Mouse (Mus musculus) midbrain, embryonic 13.5 days (tissue): ENCODE results near the gene Ptgis. TPM values are rescaled to one million over a fixed set of nuclear protein-coding genes. Genes with fewer than 3 reads are reported as not detected.

Experiments used
- ATAC-seq: fragments of 200-750 bp; cut with Nextera tagmentation; 2 replicates; pipeline ENCODE4 v1.8.0; 2017; ENCODE audit warnings: mild to moderate bottlenecking, moderate TSS enrichment, moderate library complexity
- H3K27ac ChIP-seq: fragments of 300-500 bp; sonication (generic); 2 replicates; pipeline ENCODE4 v1.5.1; 2015; ENCODE audit warnings: inconsistent platforms, mild to moderate bottlenecking, moderate library complexity
- H3K27me3 ChIP-seq: fragments of 300-500 bp; sonication (generic); 2 replicates; pipeline ENCODE4 v1.6.1; 2015; ENCODE audit warnings: mild to moderate bottlenecking, inconsistent platforms
- H3K36me3 ChIP-seq: fragments of 300-500 bp; sonication (generic); 2 replicates; pipeline ENCODE4 v1.6.1; 2015; ENCODE audit warnings: mild to moderate bottlenecking, inconsistent platforms
- H3K4me1 ChIP-seq: fragments of 300-500 bp; sonication (generic); replicated peaks from 2 replicates; pipeline ENCODE4 v1.6.1; 2015; ENCODE audit warnings: inconsistent platforms
- H3K4me2 ChIP-seq: fragments of 300-500 bp; sonication (generic); replicated peaks from 2 replicates; pipeline ENCODE4 v1.6.1; 2015; ENCODE audit warnings: moderate library complexity, mild to moderate bottlenecking, inconsistent platforms
- H3K4me3 ChIP-seq: fragments of 300-500 bp; sonication (generic); replicated peaks from 2 replicates; pipeline ENCODE4 v1.5.1; 2015; ENCODE audit warnings: mild to moderate bottlenecking, inconsistent platforms
- H3K9ac ChIP-seq: fragments of 300-500 bp; sonication (generic); replicated peaks from 2 replicates; pipeline ENCODE4 v1.6.1; 2015; ENCODE audit warnings: mild to moderate bottlenecking, inconsistent platforms
- H3K9me3 ChIP-seq: fragments of 300-500 bp; sonication (generic); 2 replicates; pipeline ENCODE4 v1.6.1; 2016; ENCODE audit warnings: mild to moderate bottlenecking, inconsistent platforms
- WGBS: fragments of 180-500 bp; shearing (Covaris S2); methylation state at CpG from one replicate; pipeline ENCODE4 v1.1.7; 2015; 5-methylcytosine and 5-hydroxymethylcytosine counted together
- polyA plus RNA-seq: library from polyadenylated mRNA; unstranded; fragments of >200 nt; fragmentation: Nextera tagmentation; extraction: Ambion mirVana; gene quantifications from 2 replicates; pipeline ENCODE4 v1.2.1, GENCODE M21; 2015

Ptgis gene
- polyA plus RNA-seq, 1 experiment from 2014 or later, result 4.5 TPM

- no peak for ATAC-seq
- no peaks in the 10 kb centered on the region for H3K9me3 ChIP-seq
- no peak overlapping the region for H3K4me2 ChIP-seq
- H3K9ac ChIP-seq, result no peak overlapping the region
- no peak overlapping the region for H3K4me3 ChIP-seq
- WGBS, result 86% methylated on average over 3 of the region's 3 CpGs
- no peaks in the 10 kb centered on the region for H3K27me3 ChIP-seq
- H3K36me3 ChIP-seq, result no peaks in the 10 kb centered on the region
- H3K4me1 ChIP-seq, result no peaks in the 10 kb centered on the region
- no peak overlapping the region for H3K27ac ChIP-seq
Observed at GRCm38 (mm10) chr2:167272706-167273105, 32.3 kb upstream of the Ptgis start.

- no peaks in the 10 kb centered on the region for H3K4me1 ChIP-seq
- H3K36me3 ChIP-seq, result no peaks in the 10 kb centered on the region
- H3K27me3 ChIP-seq, result no peaks in the 10 kb centered on the region
- no peak overlapping the region for H3K9ac ChIP-seq
- H3K4me2 ChIP-seq, result no peak overlapping the region
- 86% methylated on average over 9 of the region's 9 CpGs for WGBS
- H3K4me3 ChIP-seq, result no peak overlapping the region
- no peak for ATAC-seq
- no peak overlapping the region for H3K27ac ChIP-seq
- H3K9me3 ChIP-seq, result no peaks in the 10 kb centered on the region
Observed at GRCm38 (mm10) chr2:167271121-167271521, 30.7 kb upstream of the Ptgis start.

- no peaks in the 10 kb centered on the region for H3K27me3 ChIP-seq
- no peaks in the 10 kb centered on the region for H3K4me1 ChIP-seq
- H3K36me3 ChIP-seq, result no peaks in the 10 kb centered on the region
- no peak overlapping the region for H3K27ac ChIP-seq
- no peak overlapping the region for H3K4me3 ChIP-seq
- ATAC-seq, result no peak
- WGBS, result 82% methylated on average over 3 of the region's 3 CpGs
- H3K9ac ChIP-seq, result no peak overlapping the region
- no peaks in the 10 kb centered on the region for H3K9me3 ChIP-seq
- no peak overlapping the region for H3K4me2 ChIP-seq
Observed at GRCm38 (mm10) chr2:167270496-167270895, 30.1 kb upstream of the Ptgis start.

- no peaks in the 10 kb centered on the region for H3K4me1 ChIP-seq
- H3K4me2 ChIP-seq, result no peak overlapping the region
- H3K36me3 ChIP-seq, result no peaks in the 10 kb centered on the region
- H3K27me3 ChIP-seq, result no peaks in the 10 kb centered on the region
- no peak overlapping the region for H3K27ac ChIP-seq
- no peak overlapping the region for H3K9ac ChIP-seq
- WGBS, result 94% methylated on average over 1 of the region's 1 CpGs
- no peak overlapping the region for H3K4me3 ChIP-seq
- ATAC-seq, result no peak
- H3K9me3 ChIP-seq, result no peaks in the 10 kb centered on the region
Observed at GRCm38 (mm10) chr2:167268721-167269120, 28.3 kb upstream of the Ptgis start.

- H3K27ac ChIP-seq, result no peak overlapping the region
Observed at GRCm38 (mm10) chr2:167268411-167268690, 27.9 kb upstream of the Ptgis start.

GRCm38 (mm10) chr2:167267531-167268410 lies 27.4 kb upstream of the Ptgis start:
- no peak for ATAC-seq
- Histone ChIP-seq H3K4me1 (no peaks in the 10 kb centered on the region), H3K4me2 (no peak overlapping the region), H3K4me3 (no peak overlapping the region), H3K27me3 (no peaks in the 10 kb centered on the region), H3K9me3 (no peaks in the 10 kb centered on the region), H3K36me3 (no peaks in the 10 kb centered on the region), H3K27ac (no peak overlapping the region), H3K9ac (no peak overlapping the region)
- WGBS, result 85% methylated on average over 14 of the region's 14 CpGs

More at GRCm38 (mm10) chr2:167268411-167268690, 27.9 kb upstream of the Ptgis start:
- 93% methylated on average over 8 of the region's 8 CpGs for WGBS
- no peaks in the 10 kb centered on the region for H3K36me3 ChIP-seq
- H3K4me2 ChIP-seq, result no peak overlapping the region
- no peaks in the 10 kb centered on the region for H3K9me3 ChIP-seq
- no peak for ATAC-seq
- no peak overlapping the region for H3K9ac ChIP-seq
- no peaks in the 10 kb centered on the region for H3K27me3 ChIP-seq
- no peak overlapping the region for H3K4me3 ChIP-seq
- H3K4me1 ChIP-seq, result no peaks in the 10 kb centered on the region

GRCm38 (mm10) chr2:167266231-167266630 lies 25.8 kb upstream of the Ptgis start:
- no peaks in the 10 kb centered on the region for H3K9me3 ChIP-seq
- H3K9ac ChIP-seq, result no peak overlapping the region
- WGBS, result 88% methylated on average over 10 of the region's 10 CpGs
- H3K4me1 ChIP-seq, result no peaks in the 10 kb centered on the region
- no peak overlapping the region for H3K4me2 ChIP-seq
- ATAC-seq, result no peak
- no peak overlapping the region for H3K27ac ChIP-seq
- no peaks in the 10 kb centered on the region for H3K27me3 ChIP-seq
- no peaks in the 10 kb centered on the region for H3K36me3 ChIP-seq
- no peak overlapping the region for H3K4me3 ChIP-seq

- Histone ChIP-seq H3K9me3 (no peaks in the 10 kb centered on the region), H3K4me3 (no peak overlapping the region), H3K36me3 (no peaks in the 10 kb centered on the region), H3K4me2 (no peak overlapping the region), H3K27ac (no peak overlapping the region), H3K9ac (no peak overlapping the region), H3K27me3 (no peaks in the 10 kb centered on the region), H3K4me1 (no peaks in the 10 kb centered on the region)
- WGBS, result 75% methylated on average over 4 of the region's 5 CpGs
- no peak for ATAC-seq
Observed at GRCm38 (mm10) chr2:167265806-167266205, 25.4 kb upstream of the Ptgis start.

- H3K36me3 ChIP-seq, result no peaks in the 10 kb centered on the region
- WGBS, result 86% methylated on average over 2 of the region's 2 CpGs
- no peak overlapping the region for H3K9ac ChIP-seq
- H3K4me1 ChIP-seq, result no peaks in the 10 kb centered on the region
- ATAC-seq, result no peak
- no peaks in the 10 kb centered on the region for H3K27me3 ChIP-seq
- no peaks in the 10 kb centered on the region for H3K9me3 ChIP-seq
- no peak overlapping the region for H3K4me3 ChIP-seq
- H3K4me2 ChIP-seq, result no peak overlapping the region
- no peak overlapping the region for H3K27ac ChIP-seq
Observed at GRCm38 (mm10) chr2:167265021-167265420, 24.6 kb upstream of the Ptgis start.

- 91% methylated on average over 11 of the region's 11 CpGs for WGBS
- H3K4me2 ChIP-seq, result no peak overlapping the region
- H3K27ac ChIP-seq, result no peak overlapping the region
- no peaks in the 10 kb centered on the region for H3K27me3 ChIP-seq
- H3K4me1 ChIP-seq, result no peaks in the 10 kb centered on the region
- H3K9ac ChIP-seq, result no peak overlapping the region
- ATAC-seq, result no peak
- H3K36me3 ChIP-seq, result no peaks in the 10 kb centered on the region
- H3K9me3 ChIP-seq, result no peaks in the 10 kb centered on the region
- no peak overlapping the region for H3K4me3 ChIP-seq
Observed at GRCm38 (mm10) chr2:167263931-167264330, 23.5 kb upstream of the Ptgis start.

- H3K4me1 ChIP-seq, result no peaks in the 10 kb centered on the region
- H3K36me3 ChIP-seq, result no peaks in the 10 kb centered on the region
- no peaks in the 10 kb centered on the region for H3K9me3 ChIP-seq
- H3K27ac ChIP-seq, result no peak overlapping the region
- no peaks in the 10 kb centered on the region for H3K27me3 ChIP-seq
- no peak for ATAC-seq
- H3K4me2 ChIP-seq, result no peak overlapping the region
- H3K4me3 ChIP-seq, result no peak overlapping the region
- H3K9ac ChIP-seq, result no peak overlapping the region
- WGBS, result 86% methylated on average over 8 of the region's 8 CpGs
Observed at GRCm38 (mm10) chr2:167263040-167263810, 22.8 kb upstream of the Ptgis start.

- no peak for ATAC-seq
- no peaks in the 10 kb centered on the region for H3K36me3 ChIP-seq
- WGBS, result 93% methylated on average over 10 of the region's 10 CpGs
- H3K27ac ChIP-seq, result no peak overlapping the region
- H3K4me1 ChIP-seq, result no peaks in the 10 kb centered on the region
- H3K4me3 ChIP-seq, result no peak overlapping the region
- H3K27me3 ChIP-seq, result no peaks in the 10 kb centered on the region
- H3K9ac ChIP-seq, result no peak overlapping the region
- no peaks in the 10 kb centered on the region for H3K9me3 ChIP-seq
- H3K4me2 ChIP-seq, result no peak overlapping the region
Observed at GRCm38 (mm10) chr2:167262433-167262832, 22.0 kb upstream of the Ptgis start.
